Mouse (Mus musculus) forebrain, embryonic 14.5 days (tissue): Measurements from ENCODE around the gene Impg1. TPM values are rescaled to one million over a fixed set of nuclear protein-coding genes. Genes with fewer than 3 reads are reported as not detected.
"Not testable (repeated sequence)": the region's sequence is repeated elsewhere in the genome, so short reads cannot be mapped to it uniquely, and the experiment has no call there.

Source experiments
- ATAC-seq: fragments of 200-750 bp; cut with Nextera tagmentation; 2 replicates; pipeline ENCODE4 v1.8.0; 2017; ENCODE audit warnings: mild to moderate bottlenecking, moderate library complexity
- DNase-seq: peaks from one replicate; pipeline ENCODE4 v3.0.0-alpha.2; 2015; ENCODE audit warnings: low spot score
- H3K27ac ChIP-seq: fragments of 300-500 bp; sonication (generic); 2 replicates; pipeline ENCODE4 v1.5.1; 2014; ENCODE audit warnings: low read depth, mild to moderate bottlenecking, control low read depth, low read length, moderate library complexity
- H3K27me3 ChIP-seq: fragments of 300-500 bp; sonication (generic); replicated peaks from 2 replicates; pipeline ENCODE4 v1.6.1; 2014; ENCODE audit warnings: low read length, control low read depth, mixed read lengths; ENCODE audit not compliant: control insufficient read depth, insufficient read depth
- H3K36me3 ChIP-seq: fragments of 300-500 bp; sonication (generic); 2 replicates; pipeline ENCODE4 v1.6.1; 2014; ENCODE audit warnings: low read length, control low read depth; ENCODE audit not compliant: control insufficient read depth, insufficient read depth
- H3K4me1 ChIP-seq: fragments of 300-500 bp; sonication (generic); 2 replicates; pipeline ENCODE4 v1.6.1; 2014; ENCODE audit warnings: antibody characterized with exemption, low read length, control low read depth; ENCODE audit not compliant: control insufficient read depth, insufficient read depth
- H3K4me2 ChIP-seq: fragments of 300-500 bp; sonication (generic); 2 replicates; pipeline ENCODE4 v1.6.1; 2014; ENCODE audit warnings: mild to moderate bottlenecking, control low read depth, low read length
- H3K4me3 ChIP-seq: fragments of 300-500 bp; sonication (generic); 2 replicates; pipeline ENCODE4 v1.5.1; 2014; ENCODE audit warnings: low read depth, low read length, control low read depth
- H3K9ac ChIP-seq: fragments of 300-500 bp; sonication (generic); 2 replicates; pipeline ENCODE4 v1.6.1; 2014; ENCODE audit warnings: mild to moderate bottlenecking, low read length, control low read depth, moderate library complexity
- H3K9me3 ChIP-seq: fragments of 300-500 bp; sonication (generic); replicated peaks from 2 replicates; pipeline ENCODE4 v1.6.1; 2016; ENCODE audit warnings: low read length, control low read depth, mixed read lengths; ENCODE audit not compliant: control insufficient read depth
- WGBS: fragments of 180-500 bp; shearing (Covaris S2); extraction: QIAGEN DNeasy Blood & Tissue Kit; methylation state at CpG from one replicate; pipeline ENCODE4 v1.1.7; 2014; 5-methylcytosine and 5-hydroxymethylcytosine counted together
- polyA plus RNA-seq: library from polyadenylated mRNA; unstranded; fragments of >200 nt; fragmentation: Nextera tagmentation; extraction: Ambion mirVana; gene quantifications from 2 replicates; pipeline ENCODE4 v1.2.1, GENCODE M21; 2014

Gene Impg1
- polyA plus RNA-seq, 1 experiment from 2014 or later: not detected

GRCm38 (mm10) chr9:80335660-80336357, 129.5 kb downstream of the Impg1 start:
- DNase-seq (no peak), ATAC-seq (no peak)
- H3K4me1 ChIP-seq: no peaks in the 10 kb centered on the region; the same call in 1 of the 2 replicates
- no peak overlapping the region for H3K9ac ChIP-seq
- no peak overlapping the region for H3K27ac ChIP-seq
- no peak overlapping the region for H3K4me2 ChIP-seq
- H3K36me3 ChIP-seq: no peaks in the 10 kb centered on the region
- H3K9me3 ChIP-seq: no peaks in the 10 kb centered on the region
- H3K27me3 ChIP-seq: no peaks in the 10 kb centered on the region
- 83% methylated on average over 13 of the region's 13 CpGs for WGBS
- H3K4me3 ChIP-seq: no peak overlapping the region

GRCm38 (mm10) chr9:80333998-80334605, 131.2 kb downstream of the Impg1 start:
- H3K9me3 ChIP-seq: no peaks in the 10 kb centered on the region
- H3K9ac ChIP-seq: no peak overlapping the region
- H3K4me2 ChIP-seq: no peak overlapping the region
- DNase-seq (no peak), ATAC-seq (no peak)
- H3K36me3 ChIP-seq: no peaks in the 10 kb centered on the region
- no peak overlapping the region for H3K27ac ChIP-seq
- H3K4me1 ChIP-seq: no peaks in the 10 kb centered on the region; the same call in 1 of the 2 replicates
- H3K4me3 ChIP-seq: no peak overlapping the region
- 75% methylated on average over 14 of the region's 14 CpGs for WGBS
- no peaks in the 10 kb centered on the region for H3K27me3 ChIP-seq

GRCm38 (mm10) chr9:80333466-80333865, 131.8 kb downstream of the Impg1 start:
- Histone ChIP-seq H3K9ac (no peak overlapping the region), H3K4me2 (no peak overlapping the region), H3K4me3 (no peak overlapping the region), H3K27me3 (no peaks in the 10 kb centered on the region), H3K27ac (no peak overlapping the region), H3K9me3 (no peaks in the 10 kb centered on the region), H3K36me3 (no peaks in the 10 kb centered on the region), H3K4me1 (no peaks in the 10 kb centered on the region; the same call in 1 of the 2 replicates)
- DNase-seq: peak; percentile 39
- ATAC-seq: no peak
- WGBS: 36% methylated on average over 8 of the region's 8 CpGs

- no peak overlapping the region; the same call in 1 of the 2 replicates for H3K4me3 ChIP-seq
- no peaks in the 10 kb centered on the region for H3K9me3 ChIP-seq
- no peaks in the 10 kb centered on the region; the same call in 1 of the 2 replicates for H3K4me1 ChIP-seq
- H3K27me3 ChIP-seq: no peaks in the 10 kb centered on the region
- 16% methylated on average over 14 of the region's 14 CpGs for WGBS
- H3K4me2 ChIP-seq: peak overlapping the region; percentile 49
- DNase-seq: peak; percentile 89
- peak; percentile 82 for ATAC-seq
- H3K27ac ChIP-seq: no peak overlapping the region
- H3K36me3 ChIP-seq: no peaks in the 10 kb centered on the region
- H3K9ac ChIP-seq: no peak overlapping the region
These were observed 133.1 kb downstream of the Impg1 start for GRCm38 (mm10) chr9:80332153-80332552.

GRCm38 (mm10) chr9:80321051-80321887, 144.0 kb downstream of the Impg1 start:
- not testable (repeated sequence) for H3K9me3 ChIP-seq, H3K9ac ChIP-seq, DNase-seq, H3K36me3 ChIP-seq, H3K4me2 ChIP-seq, ATAC-seq, H3K4me1 ChIP-seq, H3K27me3 ChIP-seq, H3K27ac ChIP-seq, H3K4me3 ChIP-seq
- WGBS: 87% methylated on average over 2 of the region's 2 CpGs

GRCm38 (mm10) chr9:80318027-80318426, 147.3 kb downstream of the Impg1 start:
- ATAC-seq: no peak
- Histone ChIP-seq H3K36me3 (no peaks in the 10 kb centered on the region), H3K9ac (no peak overlapping the region), H3K27ac (no peak overlapping the region), H3K4me1 (no peaks in the 10 kb centered on the region), H3K27me3 (no peaks in the 10 kb centered on the region), H3K9me3 (no peaks in the 10 kb centered on the region), H3K4me2 (no peak overlapping the region), H3K4me3 (no peak overlapping the region)
- WGBS: 93% methylated on average over 6 of the region's 6 CpGs
- DNase-seq: no peak

GRCm38 (mm10) chr9:80315922-80316321, 149.4 kb downstream of the Impg1 start:
- no peak overlapping the region for H3K4me2 ChIP-seq
- WGBS: 93% methylated on average over 6 of the region's 6 CpGs
- DNase-seq: no peak
- no peaks in the 10 kb centered on the region for H3K36me3 ChIP-seq
- no peak overlapping the region for H3K9ac ChIP-seq
- H3K4me3 ChIP-seq: no peak overlapping the region
- H3K9me3 ChIP-seq: no peaks in the 10 kb centered on the region
- H3K27ac ChIP-seq: no peak overlapping the region
- H3K27me3 ChIP-seq: no peaks in the 10 kb centered on the region
- no peaks in the 10 kb centered on the region for H3K4me1 ChIP-seq
- no peak for ATAC-seq

- Histone ChIP-seq H3K4me2 (no peak overlapping the region), H3K9ac (no peak overlapping the region), H3K36me3 (no peaks in the 10 kb centered on the region), H3K4me3 (no peak overlapping the region), H3K4me1 (no peaks in the 10 kb centered on the region), H3K9me3 (no peaks in the 10 kb centered on the region), H3K27ac (no peak overlapping the region), H3K27me3 (no peaks in the 10 kb centered on the region)
- ATAC-seq: no peak
- DNase-seq: no peak
- 82% methylated on average over 5 of the region's 5 CpGs for WGBS
These were observed 151.7 kb downstream of the Impg1 start for GRCm38 (mm10) chr9:80313610-80314009.
